Mouse (Mus musculus): Measurements from ENCODE around the gene Prr5l.

DNA sequence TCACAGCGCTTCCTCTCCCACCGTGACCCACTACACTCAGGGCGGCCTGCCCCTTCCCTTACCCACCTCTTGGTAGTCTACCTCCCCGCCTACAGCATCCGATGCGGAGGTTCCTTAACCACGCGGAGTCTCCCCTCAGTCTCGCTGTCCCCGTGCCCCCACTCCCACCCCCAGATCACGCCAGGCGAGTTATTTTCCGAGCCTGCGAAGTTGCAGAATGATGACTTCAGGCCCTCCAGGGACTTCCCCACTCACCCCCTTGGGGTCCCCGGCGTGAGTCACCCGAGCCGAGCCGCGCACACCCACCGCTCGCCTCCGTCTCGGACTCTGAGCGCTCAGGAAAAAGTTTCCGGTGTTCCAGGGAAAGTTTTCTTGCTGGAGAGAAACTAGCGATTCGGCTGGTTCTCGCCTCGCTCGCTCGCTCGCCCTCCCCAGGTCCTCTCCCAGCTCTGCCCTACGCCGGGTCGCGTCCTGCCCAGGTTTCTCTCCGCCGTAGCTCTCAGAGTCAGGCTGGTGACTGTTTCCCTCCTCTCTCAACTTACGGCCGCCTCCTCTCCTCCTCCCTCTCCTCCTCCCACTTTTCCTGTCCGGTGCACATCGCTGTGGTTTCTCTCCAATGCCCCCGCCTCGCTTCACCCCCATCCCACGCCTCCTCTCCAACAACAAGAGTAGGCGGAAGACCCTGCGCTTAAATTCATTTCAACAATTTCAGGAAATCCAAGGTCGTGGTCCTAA lies 85.5 kb downstream of the Prr5l start:
- TF ChIP-seq EP300 (IDR thresholded peaks at IDR 0.05; ENCODE audit: low read depth), result no peak
- no peak for TF ChIP-seq CTCF (IDR thresholded peaks at IDR 0.05; ENCODE audit: low read depth)
